Mouse (Mus musculus) liver, adult 2 months (tissue): ENCODE measurements around the gene Hnrnpa0.

ENCODE experiments used
- CTCF ChIP-seq: fragments of 200-500 bp; IDR thresholded peaks from 2 replicates; pipeline ENCODE4 v1.5.1; 2011; ENCODE audit warnings: low read depth, low read length, control low read depth
- POLR2A ChIP-seq: fragments of 200-500 bp; IDR thresholded peaks from 2 replicates; pipeline ENCODE4 v1.6.1; 2011; ENCODE audit warnings: low read length, control low read depth; ENCODE audit not compliant: insufficient read depth; ENCODE audit errors: extremely low read depth

GRCm38 (mm10) chr13:58078361-58078760, 50.0 kb downstream of the Hnrnpa0 start:
- TF ChIP-seq CTCF: no peak
- no peak for TF ChIP-seq POLR2A
